In the genomic region with DNA sequence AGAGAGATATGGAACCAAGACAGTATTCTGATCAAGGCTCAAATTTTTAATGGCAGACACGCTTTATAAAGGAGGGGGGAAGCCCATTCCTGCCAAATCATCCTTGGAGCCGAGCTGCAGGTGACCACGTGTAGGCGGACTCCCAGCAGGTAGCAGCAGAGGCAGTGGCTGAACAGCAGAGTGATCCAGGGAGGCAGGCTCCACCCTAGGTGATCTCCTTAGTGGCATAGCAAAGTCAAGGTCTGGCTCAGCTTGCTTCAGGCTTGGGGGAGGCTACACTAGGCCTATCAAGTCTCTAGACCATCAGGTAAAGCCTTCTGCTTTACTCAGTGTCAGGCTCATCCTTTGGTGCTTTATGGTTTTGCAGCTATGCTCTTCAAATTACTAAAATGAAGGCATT, we compare ENCODE assay signal across 22 mouse cellular contexts.
"Had no signal": no experiment of that assay in that cellular context is flagged by ENCODE, and none has a peak within 500 bp of the region (broad histone marks: within the 10 kb centered on the region; RNA-seq: fewer than 3 reads in every experiment).

No protein-coding gene starts in this region.

- H3K36me3 ChIP-seq: liver, embryonic 15.5 days had no signal

- H3K9me3 ChIP-seq: kidney, embryonic 15.5 days; limb, embryonic 10.5 days; limb, embryonic 13.5 days; liver, embryonic 12.5 days; liver, embryonic 15.5 days; lung, embryonic 15.5 days; megakaryocyte, embryonic 14.5 days; midbrain, embryonic 10.5 days; neural tube, embryonic 12.5 days; neural tube, embryonic 15.5 days had no signal

- H3K27me3 ChIP-seq: kidney, embryonic 15.5 days; limb, embryonic 13.5 days; liver, embryonic 12.5 days; liver, embryonic 15.5 days; lung, embryonic 15.5 days; megakaryocyte, embryonic 14.5 days; neural tube, embryonic 12.5 days; neural tube, embryonic 15.5 days had no signal

- H3K4me2 ChIP-seq: kidney, embryonic 15.5 days; limb, embryonic 13.5 days; liver, embryonic 12.5 days; liver, embryonic 15.5 days; lung, embryonic 15.5 days; neural tube, embryonic 12.5 days; neural tube, embryonic 15.5 days had no signal

- H3K27ac ChIP-seq: kidney, embryonic 15.5 days; limb, embryonic 10.5 days; limb, embryonic 13.5 days; liver, embryonic 12.5 days; liver, embryonic 15.5 days; lung, embryonic 15.5 days; midbrain, embryonic 10.5 days; neural tube, embryonic 12.5 days; neural tube, embryonic 15.5 days had no signal

- H3K9ac ChIP-seq: kidney, embryonic 15.5 days; limb, embryonic 13.5 days; liver, embryonic 12.5 days; liver, embryonic 15.5 days; lung, embryonic 15.5 days; neural tube, embryonic 12.5 days; neural tube, embryonic 15.5 days had no signal

- ATAC-seq: liver, embryonic 12.5 days had no signal

- H3K4me3 ChIP-seq: kidney, embryonic 15.5 days; limb, embryonic 10.5 days; limb, embryonic 13.5 days; liver, embryonic 12.5 days; liver, embryonic 15.5 days; lung, embryonic 15.5 days; megakaryocyte, embryonic 14.5 days; midbrain, embryonic 10.5 days; neural tube, embryonic 12.5 days; neural tube, embryonic 15.5 days had no signal

- DNase-seq: kidney, adult 8-10 months; kidney, postnatal 10 days; kidney, postnatal 36 days; liver; lung, adult 18-20 months; lung, postnatal 10 days; lung, postnatal 36 days; midbrain, embryonic 14.5 days; retina, postnatal 1 day; right cerebral cortex, postnatal 25 days; thymus, adult 18-20 months; thymus, postnatal 36 days had no signal

- H3K4me1 ChIP-seq: kidney, embryonic 15.5 days; limb, embryonic 10.5 days; limb, embryonic 13.5 days; liver, embryonic 15.5 days; lung, embryonic 15.5 days; neural tube, embryonic 12.5 days; neural tube, embryonic 15.5 days had no signal
